Mouse (Mus musculus) layer of hippocampus, postnatal 25 days (tissue): ENCODE measurements around the gene Gemin6. TPM values are rescaled to one million over a fixed set of nuclear protein-coding genes. Genes with fewer than 3 reads are reported as not detected.
A peak's percentile ranks its signal among the peaks of the same experiment; 100 is the strongest.
"Not testable (repeated sequence)": the region's sequence is repeated elsewhere in the genome, so short reads cannot be mapped to it uniquely, and the experiment has no call there.

Experiments
- DNase-seq, 2 experiments: peaks; one replicate each; pipeline ENCODE4 v3.0.0; 2022; ENCODE audit warnings: mixed read lengths in 2 of 2, low spot score in 1 of 2; ENCODE audit errors: extremely low spot score in 1 of 2
- total RNA-seq, 2 experiments: library from RNA; stranded (reverse); gene quantifications; 2 replicates each; pipeline ENCODE4 v1.2.3; 2021

Gemin6 gene
- 1 to 10 TPM; 4.8 to 5.9 TPM for total RNA-seq

DNA sequence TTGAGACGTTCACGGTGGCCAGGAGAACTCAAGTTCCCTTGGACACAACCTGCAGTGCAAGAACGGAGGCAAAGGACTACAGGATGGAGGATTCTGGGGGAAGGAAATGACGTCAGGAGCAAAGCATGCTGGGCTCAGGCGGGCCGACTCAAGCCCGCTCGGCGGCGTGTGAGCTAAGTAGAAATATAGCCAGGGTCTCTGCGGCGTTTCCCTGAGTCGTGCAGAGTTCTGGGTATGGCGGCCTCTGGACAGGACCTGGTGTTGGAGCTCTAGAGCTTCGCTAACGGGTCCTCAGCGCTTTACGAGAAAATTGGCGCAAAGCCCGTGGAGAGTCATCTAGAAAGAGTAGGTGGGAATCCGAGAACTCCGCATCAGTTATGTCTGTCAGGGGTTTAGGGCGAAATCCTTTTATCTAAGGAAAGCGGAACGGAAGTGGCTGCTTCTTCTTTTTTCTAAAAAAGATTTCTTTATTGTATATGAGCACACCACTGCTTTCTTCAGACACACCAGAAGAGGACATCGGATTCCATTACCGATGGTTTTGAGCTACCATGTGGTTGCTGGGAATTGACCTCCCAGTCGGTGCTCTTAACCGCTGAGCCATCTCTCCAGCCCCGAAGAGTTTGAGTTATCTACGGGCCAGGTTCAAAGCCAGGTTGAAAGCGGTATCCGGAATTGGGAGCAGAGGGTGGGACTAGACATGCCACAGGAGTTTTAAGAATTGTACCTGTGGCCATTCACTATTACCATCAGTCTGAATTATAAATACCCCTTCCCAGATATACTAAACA lies at the start of gene Gemin6:
Gene Gemin6 (plus strand): TSS at position 116 of the 791 bp plus-strand sequence.
- DNase-seq = peak; percentile 57 to 72

DNA sequence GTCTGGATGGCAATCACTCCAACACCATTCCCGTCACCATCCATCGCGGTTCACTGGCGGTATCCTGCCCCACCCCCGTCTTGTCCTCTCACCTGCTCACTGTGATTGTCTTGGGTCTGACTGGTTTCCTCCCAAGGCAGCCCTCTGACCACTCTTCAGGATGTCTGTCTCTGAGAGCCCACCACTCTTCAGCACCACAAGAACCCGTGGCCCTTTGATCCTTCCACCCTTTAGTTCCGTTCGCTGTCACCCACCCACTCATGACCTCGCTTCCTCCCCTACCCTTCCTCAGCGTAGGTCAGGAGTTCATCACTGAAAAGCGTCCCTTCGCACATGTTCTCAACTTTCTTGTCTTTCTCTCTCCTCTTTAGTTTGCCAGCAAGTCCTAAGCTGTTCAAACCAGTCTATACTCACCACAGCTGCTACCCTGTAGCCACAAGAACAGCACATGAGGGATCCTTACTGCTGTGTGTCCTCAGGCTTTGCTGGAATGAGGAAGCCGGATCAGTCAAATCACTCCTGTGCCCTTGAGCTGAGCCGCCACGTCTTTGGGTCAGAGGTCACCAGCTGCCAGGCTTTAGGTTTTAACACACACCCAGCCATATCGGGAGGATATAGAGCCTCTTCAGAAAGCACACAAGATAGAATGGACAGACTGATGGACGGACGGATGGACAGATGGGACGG lies 49.4 kb upstream of the Gemin6 start:
- DNase-seq = no peak

- DNase-seq = no peak
Measured at GRCm38 (mm10) chr17:80175386-80175739, 48.9 kb upstream of the Gemin6 start.

GRCm38 (mm10) chr17:80175966-80176365 lies 48.3 kb upstream of the Gemin6 start:
- no peak for DNase-seq

- not testable (repeated sequence) for DNase-seq
Measured at GRCm38 (mm10) chr17:80178846-80179245, 45.4 kb upstream of the Gemin6 start.

GRCm38 (mm10) chr17:80179959-80180358 lies 44.3 kb upstream of the Gemin6 start:
- DNase-seq = peak in 1 of 2 experiments; percentile 67

- no peak for DNase-seq
Measured at GRCm38 (mm10) chr17:80180468-80180867, 43.8 kb upstream of the Gemin6 start.

DNA sequence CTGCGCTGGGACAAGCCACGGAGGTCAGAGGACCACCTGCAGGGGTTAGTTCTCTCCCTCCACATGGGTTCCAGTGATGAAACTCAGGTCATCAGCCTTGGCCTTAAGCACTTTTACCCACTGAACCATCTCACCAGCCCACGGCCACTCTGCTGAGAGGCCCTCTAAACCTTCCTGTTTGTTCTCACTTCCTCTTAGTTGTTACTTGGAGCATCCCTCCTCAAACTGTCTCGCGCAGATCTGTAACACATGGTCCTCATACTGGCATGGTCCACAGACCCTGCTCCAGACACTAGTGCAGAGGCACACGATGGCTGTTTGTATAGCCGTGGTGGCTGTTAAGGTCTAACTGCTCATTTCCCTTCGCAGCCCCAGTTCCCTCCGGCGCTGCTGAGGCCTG lies 40.6 kb upstream of the Gemin6 start:
- DNase-seq = no peak

GRCm38 (mm10) chr17:80193075-80193474 lies 31.2 kb upstream of the Gemin6 start:
- no peak for DNase-seq

- DNase-seq = no peak
Measured at GRCm38 (mm10) chr17:80199160-80199778, 25.0 kb upstream of the Gemin6 start.

DNA sequence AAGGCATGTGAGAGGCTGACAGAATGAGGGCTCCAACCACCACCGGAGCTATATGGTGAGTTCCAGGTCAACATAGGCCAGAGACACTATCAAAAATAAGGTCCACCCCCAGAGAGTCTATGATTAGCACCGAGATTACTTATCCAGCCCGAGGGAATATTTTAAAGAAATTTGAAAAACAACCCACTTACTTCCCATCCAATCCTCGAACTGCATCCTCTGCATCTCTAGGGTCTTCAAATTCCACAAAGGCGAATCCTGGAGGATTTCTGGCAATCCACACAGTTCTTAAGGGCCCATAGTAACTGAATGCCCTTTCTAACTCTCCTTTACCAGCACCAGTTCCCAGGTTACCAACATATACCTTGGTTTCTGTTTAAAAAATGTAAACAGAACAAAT lies 18.6 kb upstream of the Gemin6 start:
- no peak for DNase-seq

GRCm38 (mm10) chr17:80206301-80206670 lies 18.0 kb upstream of the Gemin6 start:
- peak in 1 of 2 experiments; percentile 31 for DNase-seq

GRCm38 (mm10) chr17:80206671-80207581 lies 17.3 kb upstream of the Gemin6 start, which contains the start of the genes Srsf7 and Ttc39d:
Srsf7 (minus strand) TSS chr17:80207307.
Ttc39d (plus strand) TSS chr17:80207460.
- peak; percentile 98 to 99 for DNase-seq

DNA sequence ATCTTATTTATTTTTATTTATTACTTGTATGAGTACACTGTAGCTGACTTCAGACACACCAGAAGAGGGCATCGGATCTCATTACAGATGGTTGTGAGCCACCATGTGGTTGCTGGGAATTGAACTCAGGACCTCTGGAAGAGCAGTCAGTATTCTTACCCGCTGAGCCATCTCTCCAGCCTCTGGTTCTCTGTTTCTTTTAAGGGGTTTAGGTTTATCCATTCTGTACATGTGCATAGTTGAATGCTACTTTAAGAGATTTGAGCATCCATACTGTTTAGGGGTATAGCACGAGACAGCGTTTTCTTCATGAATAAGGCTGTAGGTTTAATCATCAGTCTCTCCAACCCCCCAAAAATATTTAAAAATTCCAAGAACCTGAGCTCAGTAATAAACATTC lies 10.2 kb upstream of the Gemin6 start:
- DNase-seq = not testable (repeated sequence)

GRCm38 (mm10) chr17:80220131-80220530 lies 4.1 kb upstream of the Gemin6 start:
- DNase-seq = no peak

DNA sequence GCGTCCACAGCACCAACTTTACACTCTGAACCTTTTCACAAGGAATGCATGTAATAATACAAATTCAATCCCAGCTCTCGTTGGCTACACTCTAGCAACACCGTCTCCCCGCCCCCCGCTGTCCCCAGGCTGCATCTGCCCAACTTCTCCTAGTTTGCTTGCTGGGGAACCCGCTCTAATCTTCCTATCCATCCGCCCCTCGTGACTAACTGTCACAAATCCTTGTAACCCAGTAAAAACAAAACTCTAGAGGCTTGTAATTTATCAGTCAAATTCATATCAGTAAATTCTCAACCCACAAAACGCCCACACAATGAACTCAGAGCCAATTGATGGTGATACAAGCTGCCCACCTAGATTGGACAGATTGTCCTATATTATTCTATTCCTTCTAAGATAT lies 3.0 kb upstream of the Gemin6 start:
- no peak for DNase-seq

- no peak for DNase-seq
Measured at GRCm38 (mm10) chr17:80221890-80222628, 2.2 kb upstream of the Gemin6 start.

GRCm38 (mm10) chr17:80223829-80224228 lies 412 bp upstream of the Gemin6 start:
- DNase-seq = no peak

GRCm38 (mm10) chr17:80225142-80225541 lies 901 bp downstream of the Gemin6 start:
- DNase-seq = not testable (repeated sequence)

DNA sequence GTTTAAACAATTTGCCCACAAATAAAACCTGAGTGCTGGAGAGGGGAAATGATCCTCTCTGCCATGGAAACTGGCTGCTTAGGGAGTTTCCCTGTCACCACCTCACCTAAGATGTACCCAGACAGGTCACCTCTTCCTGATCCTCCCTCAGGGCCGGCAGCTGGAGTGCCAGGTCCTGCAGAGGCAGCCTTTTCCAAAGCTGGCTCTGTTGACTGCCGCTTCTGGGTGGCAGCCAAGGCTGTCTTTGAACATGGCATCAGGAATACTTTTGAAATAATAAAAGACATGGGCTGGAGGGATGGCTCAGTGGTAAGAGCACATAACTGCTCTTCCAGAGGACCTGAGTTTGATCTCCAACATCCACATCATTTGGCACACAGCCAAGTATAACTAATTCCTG lies 5.2 kb downstream of the Gemin6 start:
- DNase-seq = no peak
